Mouse (Mus musculus) kidney, postnatal 4 days (tissue): ENCODE data around the gene Ptprd.

Experiments used
- DNase-seq, 2 experiments: peaks; one replicate each; pipeline ENCODE4 v3.0.0; 2021; ENCODE audit warnings: mixed read lengths in 2 of 2

The Ptprd gene

GRCm38 (mm10) chr4:76006717-76007116 is 2205.0 kb downstream of the Ptprd start:
- no peak for DNase-seq

GRCm38 (mm10) chr4:76004161-76004560 is 2207.6 kb downstream of the Ptprd start:
- DNase-seq: no peak

- DNase-seq: no peak
These were observed 2211.5 kb downstream of the Ptprd start for GRCm38 (mm10) chr4:76000258-76000657.

GRCm38 (mm10) chr4:75995841-75996240 is 2215.9 kb downstream of the Ptprd start:
- no peak for DNase-seq

- no peak for DNase-seq
These were observed 2217.2 kb downstream of the Ptprd start for GRCm38 (mm10) chr4:75994576-75994975.

- no peak for DNase-seq
These were observed 2218.7 kb downstream of the Ptprd start for GRCm38 (mm10) chr4:75993092-75993491.

- DNase-seq: no peak
These were observed 2220.0 kb downstream of the Ptprd start for GRCm38 (mm10) chr4:75991621-75992245.

GRCm38 (mm10) chr4:75974728-75975127 is 2237.0 kb downstream of the Ptprd start:
- no peak for DNase-seq

- no peak for DNase-seq
These were observed 2238.4 kb downstream of the Ptprd start for GRCm38 (mm10) chr4:75973322-75973721.

- DNase-seq: no peak
These were observed 2241.8 kb downstream of the Ptprd start for GRCm38 (mm10) chr4:75969961-75970360.

- no peak for DNase-seq
These were observed 2243.1 kb downstream of the Ptprd start for GRCm38 (mm10) chr4:75968618-75969017.

- DNase-seq: no peak
These were observed 2246.0 kb downstream of the Ptprd start for GRCm38 (mm10) chr4:75965810-75966209.

GRCm38 (mm10) chr4:75962916-75963315 is 2248.8 kb downstream of the Ptprd start:
- no peak for DNase-seq

GRCm38 (mm10) chr4:75961865-75962264 is 2249.9 kb downstream of the Ptprd start:
- DNase-seq: no peak

GRCm38 (mm10) chr4:75953349-75954060 is 2258.3 kb downstream of the Ptprd start:
- DNase-seq: peak in 1 of 2 experiments; percentile 14

GRCm38 (mm10) chr4:75950582-75950981 is 2261.2 kb downstream of the Ptprd start:
- DNase-seq: peak in 1 of 2 experiments; percentile 10

GRCm38 (mm10) chr4:75894871-75895270 is 2316.9 kb downstream of the Ptprd start:
- no peak for DNase-seq
